Mouse (Mus musculus) urinary bladder, adult 2 months (tissue): ENCODE measurements around the gene Tspan13. TPM values are rescaled to one million over a fixed set of nuclear protein-coding genes. Genes with fewer than 3 reads are reported as not detected.

Source experiments
- DNase-seq: peaks from one replicate; pipeline ENCODE4 v3.0.0; 2022; ENCODE audit warnings: low spot score
- polyA plus RNA-seq: library from polyadenylated mRNA; depleted of rRNA; stranded (reverse); fragments of >200 nt; gene quantifications from 2 replicates; pipeline ENCODE4 v1.2.3, GENCODE M21; 2012; rRNA removed

Tspan13 gene
- polyA plus RNA-seq, 1 experiment, result 111 TPM

GRCm38 (mm10) chr12:35977633-35978246, 64.6 kb downstream of the Tspan13 start:
- no peak for DNase-seq

- no peak for DNase-seq
Observed at GRCm38 (mm10) chr12:35975898-35976297, 66.4 kb downstream of the Tspan13 start.

- DNase-seq, result no peak
Observed at GRCm38 (mm10) chr12:35966768-35967141, 75.5 kb downstream of the Tspan13 start.

- no peak for DNase-seq
Observed at GRCm38 (mm10) chr12:35966098-35966767, 76.1 kb downstream of the Tspan13 start.

Other genes with a start within 250 kb of the Tspan13 start
- 0.08 and 0.09 TPM in 2 replicates for gene Agr3, start 116.9 kb downstream of the Tspan13 start, polyA plus RNA-seq
- gene Agr2, start 49.6 kb downstream of the Tspan13 start, polyA plus RNA-seq, result 5.1 and 6.2 TPM in 2 replicates
- 36.2 and 43.3 TPM in 2 replicates for gene Ankmy2, start 114.6 kb upstream of the Tspan13 start, polyA plus RNA-seq
- 70.7 and 72.9 TPM in 2 replicates for gene Bzw2, start 115.6 kb upstream of the Tspan13 start, polyA plus RNA-seq
- gene Lrrc72, start 210.9 kb upstream of the Tspan13 start, polyA plus RNA-seq, result not detected in 2 replicates